Mouse (Mus musculus) adrenal gland, postnatal 14 days (tissue): ENCODE measurements around the gene Dkkl1. TPM values are rescaled to one million over a fixed set of nuclear protein-coding genes. Genes with fewer than 3 reads are reported as not detected.
A peak's percentile ranks its signal among the peaks of the same experiment; 100 is the strongest.

Source experiments
- DNase-seq: peaks from one replicate; pipeline ENCODE4 v3.0.0; 2021; ENCODE audit warnings: mixed read lengths
- microRNA-seq, 2 experiments: library from miRNA; unstranded; fragments of <30 nt; microRNA quantifications; one replicate each; pipeline ENCODE4 v1.2.0; 2021
- total RNA-seq: library from RNA; stranded (reverse); gene quantifications from 2 replicates; pipeline ENCODE4 v1.2.3, GENCODE M21; 2021

Dkkl1 gene
- total RNA-seq, 1 experiment from 2014 or later: not detected

DNA sequence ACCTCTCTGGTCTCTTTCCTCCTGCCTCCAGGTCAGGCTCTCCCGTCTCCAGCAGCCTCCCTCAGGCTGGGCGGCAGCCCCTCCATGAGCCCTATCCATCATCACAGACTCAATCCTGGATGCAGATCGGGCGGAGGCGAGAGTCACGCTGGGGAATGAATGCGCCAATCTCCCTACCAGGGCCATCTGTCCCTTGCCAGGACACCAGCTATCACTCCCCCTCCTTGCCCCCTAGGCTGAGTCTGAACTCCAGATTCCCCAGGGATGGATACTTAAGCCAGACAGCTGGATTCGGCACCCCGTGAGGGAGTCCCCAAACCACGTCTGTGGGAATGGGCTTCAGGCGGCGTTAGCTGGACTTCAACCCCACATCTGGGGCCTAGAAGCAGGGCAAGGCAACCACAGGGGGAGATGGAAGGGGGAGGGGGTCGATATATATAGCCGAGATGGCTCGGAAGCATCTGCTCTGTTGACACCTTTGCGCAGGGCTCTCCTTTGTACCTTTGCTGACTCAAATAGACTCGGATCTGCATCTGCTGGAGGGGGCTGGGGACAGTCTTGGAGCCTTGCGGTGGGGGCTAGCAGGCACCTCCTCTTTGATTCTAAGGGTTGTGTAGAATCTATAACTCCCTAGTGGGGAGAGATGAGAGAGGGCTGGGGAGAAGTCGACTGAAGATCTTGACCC lies 44.0 kb downstream of the Dkkl1 start:
- no peak for DNase-seq

DNA sequence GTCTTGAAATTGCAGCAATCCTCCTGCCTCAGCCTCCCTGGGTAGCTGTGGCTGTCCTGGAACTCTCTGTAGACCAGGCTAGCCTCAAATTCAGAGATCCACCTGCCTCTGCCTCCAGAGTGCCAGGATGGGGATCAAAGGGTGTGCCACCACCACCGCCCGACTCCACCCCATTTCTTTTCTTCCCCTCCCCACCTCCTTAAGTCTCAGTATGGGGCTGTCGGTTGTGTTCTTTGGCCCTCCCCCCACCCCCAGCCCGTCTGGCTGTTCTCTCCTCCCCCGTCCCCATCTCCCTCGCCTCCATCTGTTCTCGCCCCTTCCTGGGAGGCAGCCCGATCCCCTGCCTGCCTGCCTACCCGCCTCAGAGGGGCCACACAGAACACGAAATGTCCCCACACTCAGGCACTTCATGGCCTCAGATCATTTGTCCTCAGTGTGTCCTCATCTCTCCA lies 45.0 kb downstream of the Dkkl1 start:
- no peak for DNase-seq

DNA sequence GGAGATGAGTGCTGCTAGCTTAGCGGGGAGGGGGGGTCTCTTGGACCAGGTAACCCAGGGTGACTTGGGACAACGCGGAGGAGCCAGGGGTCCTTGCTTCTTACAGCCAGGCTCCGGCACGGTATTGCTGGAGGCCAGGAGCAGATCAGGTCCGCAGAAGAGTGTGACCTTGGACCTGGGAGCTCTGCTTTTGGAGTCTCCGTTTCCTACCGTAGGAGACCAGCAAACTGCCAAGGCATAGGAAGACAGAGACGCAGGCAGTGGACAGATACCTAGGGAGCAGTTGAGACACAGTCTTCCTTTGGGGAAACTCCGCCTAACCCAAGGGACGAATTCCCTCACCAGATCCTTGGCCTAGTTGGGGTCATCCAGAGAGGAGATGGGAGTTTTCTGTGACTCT lies 46.2 kb downstream of the Dkkl1 start:
- no peak for DNase-seq

DNA sequence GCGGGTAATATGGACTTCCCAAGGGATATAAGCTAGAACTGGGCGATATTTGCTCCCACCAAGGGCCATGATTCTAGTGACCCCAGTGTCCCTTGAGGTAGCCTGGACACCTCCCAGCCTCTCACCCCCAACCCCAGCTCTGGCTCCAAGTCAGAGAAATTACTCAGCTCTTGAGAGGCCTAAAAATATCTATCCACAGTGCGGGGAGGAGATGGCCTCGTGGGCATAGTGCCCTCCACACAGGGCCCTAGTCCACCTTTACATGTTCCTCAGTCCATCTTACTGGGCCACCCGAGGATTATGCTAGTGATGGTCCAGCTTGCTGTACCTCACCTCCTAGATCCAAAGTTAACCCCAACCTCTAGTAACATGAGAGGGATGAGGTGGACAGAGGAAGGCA lies 47.1 kb downstream of the Dkkl1 start:
- DNase-seq: no peak

DNA sequence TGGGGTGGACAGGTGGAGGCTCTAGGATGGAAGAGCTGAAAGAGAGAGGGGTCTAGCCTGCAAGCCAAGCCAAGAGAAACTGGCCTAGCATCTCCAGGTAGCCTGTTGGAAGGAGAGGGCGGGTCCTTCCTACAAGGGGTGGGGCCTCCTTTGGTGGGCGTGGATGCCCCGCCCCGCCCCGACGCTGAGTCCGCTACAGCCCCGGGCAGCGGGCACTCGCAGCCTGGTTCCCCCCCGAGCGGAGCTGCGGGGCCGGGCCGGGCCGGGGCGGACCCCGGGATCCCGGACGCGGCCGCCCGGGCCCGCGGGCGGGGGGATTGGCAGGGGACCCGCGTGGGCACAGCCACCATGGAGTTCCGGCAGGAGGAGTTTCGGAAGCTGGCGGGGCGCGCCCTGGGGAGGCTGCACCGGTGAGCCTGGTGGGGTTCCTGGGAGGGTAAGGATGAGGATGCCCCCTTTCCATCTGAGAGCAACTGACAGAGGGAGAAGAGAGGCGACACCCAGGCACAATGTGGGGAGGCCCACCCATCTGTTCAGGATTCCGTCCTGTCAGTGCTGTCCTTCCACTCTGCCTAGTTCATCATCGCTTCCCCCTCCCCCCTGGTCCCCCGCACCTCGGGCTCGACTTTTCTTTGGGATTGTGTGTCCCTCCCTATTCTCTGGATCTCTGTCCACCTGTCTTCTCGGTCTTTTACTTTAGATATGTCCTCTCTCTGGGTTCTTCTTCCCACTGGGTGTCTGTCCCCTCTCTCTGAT lies 48.0 kb downstream of the Dkkl1 start, which contains the start of gene Slc17a7:
Gene Slc17a7 (plus strand): TSS at position 215 of the 756 bp plus-strand sequence.
- peak; percentile 57 for DNase-seq

DNA sequence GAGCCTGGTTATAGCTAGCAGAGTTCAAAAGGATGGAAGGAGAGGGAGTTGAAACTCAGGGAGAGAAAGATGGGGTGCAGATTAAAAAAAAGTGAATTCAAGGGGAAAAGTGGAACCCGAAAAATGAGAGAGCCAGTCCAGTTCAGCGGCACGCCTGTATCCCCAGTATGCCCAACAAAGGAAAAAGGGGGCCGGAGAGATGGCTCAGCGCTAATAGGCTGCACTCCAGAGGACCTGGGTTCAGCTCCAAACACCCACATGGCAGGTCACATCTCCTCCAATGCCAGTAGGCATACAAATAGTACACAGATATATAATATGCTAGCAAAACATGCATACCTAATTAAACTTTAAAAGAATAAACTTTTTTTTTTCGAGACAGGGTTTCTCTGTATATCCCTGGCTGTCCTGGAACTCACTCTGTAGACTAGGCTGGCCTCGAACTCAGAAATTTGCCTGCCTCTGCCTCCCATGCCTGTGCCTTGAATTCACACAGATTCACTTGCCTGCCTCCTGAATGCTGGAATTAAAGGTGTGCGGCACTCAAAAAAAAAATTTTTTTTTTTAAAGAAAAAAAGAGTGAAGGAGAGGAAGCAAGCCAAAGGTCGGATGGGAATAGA lies 48.8 kb downstream of the Dkkl1 start:
- DNase-seq: no peak

DNA sequence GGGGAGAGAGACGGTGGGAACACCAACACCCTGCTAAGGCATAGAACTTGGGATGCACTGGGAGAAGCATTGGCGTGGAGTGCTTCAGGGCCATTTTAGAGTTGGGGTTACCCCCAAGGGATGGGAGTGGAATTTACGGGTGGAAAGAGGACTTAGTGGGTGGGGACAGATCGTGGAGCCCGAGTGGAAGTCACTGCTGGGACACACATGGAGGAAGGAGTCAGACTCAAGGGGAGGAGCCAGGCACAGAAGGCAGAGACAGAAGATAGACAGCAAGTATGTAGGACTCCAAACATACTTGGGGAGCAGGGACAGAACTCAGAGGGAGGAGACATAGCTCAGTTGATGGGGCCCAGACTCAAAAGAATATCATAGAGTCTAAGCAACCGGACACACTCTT lies 49.4 kb downstream of the Dkkl1 start:
- no peak for DNase-seq

DNA sequence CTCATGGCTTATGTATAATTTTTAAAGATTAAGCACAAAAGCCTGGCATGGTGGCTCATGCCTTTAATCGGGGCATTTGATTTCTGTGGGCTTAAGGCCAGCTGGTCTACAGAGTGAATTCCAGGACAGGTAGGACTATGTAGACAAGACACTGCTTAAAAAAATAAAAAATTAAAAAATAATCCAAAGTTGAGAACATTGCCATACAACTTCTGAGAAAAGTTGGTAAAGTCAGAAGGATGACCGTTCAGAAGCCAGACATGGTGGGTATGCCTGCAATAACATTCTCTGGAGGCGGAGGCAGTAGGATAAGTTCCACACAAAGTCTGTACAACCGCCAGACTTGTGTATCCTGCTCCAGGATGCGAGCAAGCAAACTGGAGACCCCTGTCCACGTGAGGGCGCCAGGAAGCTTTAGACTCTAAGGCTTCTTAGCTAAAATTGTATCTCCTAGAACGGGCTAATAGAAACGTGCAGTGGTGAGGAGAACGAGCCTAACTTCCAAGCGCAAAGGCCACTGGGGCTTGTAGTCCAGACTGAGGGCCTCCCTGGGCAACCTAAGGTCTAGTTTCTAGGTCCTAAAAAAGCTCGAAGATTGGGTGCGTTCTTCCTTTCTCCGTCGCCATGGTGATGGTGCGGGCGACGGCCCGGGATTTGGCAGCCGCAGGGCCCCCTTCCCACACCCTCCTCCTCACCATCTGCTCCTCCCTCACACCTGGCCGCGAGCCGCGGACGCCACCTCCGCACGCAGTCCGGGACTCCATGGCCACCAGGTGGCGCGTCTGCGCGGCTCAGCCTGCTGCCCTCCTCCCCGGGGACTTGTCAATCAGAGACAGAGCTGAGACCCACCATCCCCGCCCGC lies 50.1 kb downstream of the Dkkl1 start:
- DNase-seq: peak; percentile 90

DNA sequence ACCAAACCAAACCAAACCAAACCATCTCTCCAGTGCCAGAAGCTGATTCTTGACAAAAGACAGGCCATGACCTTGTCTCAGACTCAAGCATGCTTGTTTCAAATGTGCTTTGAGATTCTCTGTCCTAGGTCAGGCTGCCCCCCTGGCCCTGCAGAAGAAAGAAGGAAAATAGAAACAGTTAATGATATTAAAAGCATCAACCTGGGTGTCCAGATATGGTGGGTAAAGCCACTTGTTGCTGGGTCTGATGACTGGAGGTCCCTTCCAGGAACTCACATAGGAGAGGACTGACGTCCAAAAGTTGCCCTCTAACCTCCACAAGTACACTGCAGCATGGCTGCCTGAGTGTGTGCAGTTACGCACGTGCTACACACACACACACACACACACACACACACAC lies 51.1 kb downstream of the Dkkl1 start:
- DNase-seq: no peak

DNA sequence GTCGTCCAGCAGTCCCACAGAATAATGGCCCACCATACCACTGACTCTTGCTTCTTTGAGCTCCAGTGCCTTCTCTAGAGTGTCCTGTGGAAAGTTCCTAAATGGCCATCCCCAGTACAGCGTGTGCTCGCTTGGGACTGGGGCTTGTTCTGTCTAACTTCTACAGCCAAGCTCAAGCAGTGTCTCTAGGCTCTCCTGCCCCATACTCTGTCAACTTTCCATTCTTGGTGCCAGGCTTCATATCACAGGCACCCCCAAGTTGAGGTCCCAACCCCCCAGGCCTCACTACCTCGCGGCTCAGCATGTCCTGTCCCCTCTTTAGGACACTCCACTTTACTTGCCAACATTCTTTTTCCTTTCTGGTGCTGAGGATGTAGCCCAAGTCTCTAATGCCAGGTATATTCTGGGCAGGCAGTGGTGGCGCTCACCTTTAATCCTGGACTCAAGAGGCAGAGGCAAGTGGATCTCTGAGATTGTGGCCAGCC lies 51.6 kb downstream of the Dkkl1 start:
- no peak for DNase-seq

DNA sequence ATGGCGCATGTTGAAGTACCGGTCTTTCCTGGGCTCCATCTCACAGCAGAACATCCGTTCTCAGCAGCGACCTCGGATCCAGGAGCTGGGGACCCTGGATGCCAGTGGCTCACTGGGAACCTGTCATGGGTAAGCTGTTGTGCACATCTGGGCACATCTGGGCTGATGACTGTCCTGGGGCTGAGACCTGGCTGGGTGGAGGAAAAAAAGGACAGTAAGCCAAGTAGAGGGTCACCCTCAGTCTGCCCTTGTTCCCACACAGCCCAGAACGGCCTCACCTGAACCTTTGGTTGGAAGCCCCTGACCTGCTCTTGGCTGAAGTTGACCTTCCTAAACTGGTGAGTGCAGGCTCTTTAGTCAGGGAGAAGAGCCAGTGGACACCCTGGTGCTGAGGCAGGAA lies 53.0 kb downstream of the Dkkl1 start:
- DNase-seq: no peak

Small RNA genes lying within 50 kb of the gene (microRNA-seq; reads per million reads assigned to microRNA genes)
- gene Mir7055: 0 reads per million in 2 experiments

Other genes with a start within 250 kb of the Dkkl1 start
- gene Cpt1c, start 237.3 kb downstream of the Dkkl1 start, total RNA-seq: 9.6 and 12.4 TPM in 2 replicates
- 224 and 250 TPM in 2 replicates for gene Prmt1, start 225.6 kb downstream of the Dkkl1 start, total RNA-seq
- 95.1 and 108 TPM in 2 replicates for gene Irf3, start 214.5 kb downstream of the Dkkl1 start, total RNA-seq
- 16.1 and 16.6 TPM in 2 replicates for gene Bcl2l12, start 213.4 kb downstream of the Dkkl1 start, total RNA-seq
- gene Scaf1, start 195.8 kb downstream of the Dkkl1 start, total RNA-seq: 76.3 and 77.2 TPM in 2 replicates
- 60.3 and 63.4 TPM in 2 replicates for gene Rras, start 194.2 kb downstream of the Dkkl1 start, total RNA-seq
- gene Prr12, start 159.3 kb downstream of the Dkkl1 start, total RNA-seq: 42.6 and 44.6 TPM in 2 replicates
- 41.6 and 47.5 TPM in 2 replicates for gene Nosip, start 149.7 kb downstream of the Dkkl1 start, total RNA-seq
- 16.0 and 16.3 TPM in 2 replicates for gene Prrg2, start 149.5 kb downstream of the Dkkl1 start, total RNA-seq
- 38.2 and 39.1 TPM in 2 replicates for gene Rcn3, start 119.9 kb downstream of the Dkkl1 start, total RNA-seq
- gene Fcgrt, start 108.3 kb downstream of the Dkkl1 start, total RNA-seq: 138 and 152 TPM in 2 replicates
- gene Rps11, start 87.7 kb downstream of the Dkkl1 start, total RNA-seq: 1,189 and 1,386 TPM in 2 replicates
- 1,693 and 2,079 TPM in 2 replicates for gene Rpl13a, start 83.4 kb downstream of the Dkkl1 start, total RNA-seq
- gene Gm45713, start 75.9 kb downstream of the Dkkl1 start, total RNA-seq: not detected in 2 replicates
- 13.3 and 25.0 TPM in 2 replicates for gene Flt3l, start 75.7 kb downstream of the Dkkl1 start, total RNA-seq
- gene Pih1d1, start 57.8 kb downstream of the Dkkl1 start, total RNA-seq: 55.6 and 58.5 TPM in 2 replicates
- gene Aldh16a1, start 57.6 kb downstream of the Dkkl1 start, total RNA-seq: 59.8 and 59.9 TPM in 2 replicates
- 0.22 and 0.79 TPM in 2 replicates for gene Slc17a7, start 48.2 kb downstream of the Dkkl1 start, total RNA-seq
- not detected in 2 replicates for gene Gfy, start 32.6 kb downstream of the Dkkl1 start, total RNA-seq
- not detected in 2 replicates for gene Pth2, start 31.2 kb downstream of the Dkkl1 start, total RNA-seq
- 0.22 and 0.23 TPM in 2 replicates for gene Ccdc155, start 7.3 kb downstream of the Dkkl1 start, total RNA-seq
- 17.8 and 19.2 TPM in 2 replicates for gene Tead2, start 3.6 kb upstream of the Dkkl1 start, total RNA-seq
- gene Cd37, start 27.0 kb upstream of the Dkkl1 start, total RNA-seq: 7.3 and 40.7 TPM in 2 replicates
- gene Slc6a16, start 28.9 kb upstream of the Dkkl1 start, total RNA-seq: not detected in 2 replicates
- not detected in 2 replicates for gene Slc6a21, start 65.4 kb upstream of the Dkkl1 start, total RNA-seq
- 13.5 and 15.1 TPM in 2 replicates for gene Trpm4, start 121.6 kb upstream of the Dkkl1 start, total RNA-seq
- gene Hrc, start 123.1 kb upstream of the Dkkl1 start, total RNA-seq: 0.15 and 0.45 TPM in 2 replicates
- gene Ppfia3, start 154.9 kb upstream of the Dkkl1 start, total RNA-seq: 2.1 and 2.4 TPM in 2 replicates
- gene Lin7b, start 158.4 kb upstream of the Dkkl1 start, total RNA-seq: 1.2 and 1.4 TPM in 2 replicates
- gene Snrnp70, start 183.6 kb upstream of the Dkkl1 start, total RNA-seq: 265 and 280 TPM in 2 replicates
- gene Kcna7, start 193.5 kb upstream of the Dkkl1 start, total RNA-seq: not detected in 2 replicates
- gene Ntf5, start 201.5 kb upstream of the Dkkl1 start, total RNA-seq: not detected in 2 replicates
- gene Lhb, start 208.7 kb upstream of the Dkkl1 start, total RNA-seq: not detected in 2 replicates
- 55.4 and 62.8 TPM in 2 replicates for gene Gys1, start 222.7 kb upstream of the Dkkl1 start, total RNA-seq
- 55.5 and 62.8 TPM in 2 replicates for gene Ruvbl2, start 225.9 kb upstream of the Dkkl1 start, total RNA-seq
- gene Ftl1, start 247.7 kb upstream of the Dkkl1 start, total RNA-seq: 638 and 688 TPM in 2 replicates